Mouse (Mus musculus): ENCODE results near the gene Csmd2.

- TF ChIP-seq EP300 (IDR thresholded peaks at IDR 0.05; ENCODE audit: low read depth) (no peak), CTCF (IDR thresholded peaks at IDR 0.05; ENCODE audit: low read depth) (no peak)
These were observed 318.4 kb downstream of the Csmd2 start for GRCm38 (mm10) chr4:128306011-128306410.

Measured in liver, postnatal 0 days (tissue).